Mouse (Mus musculus): Measurements from ENCODE around the gene Dock4.

Gene Dock4

GRCm38 (mm10) chr12:40568971-40569968 lies 123.5 kb downstream of the Dock4 start:
- no peak for DNase-seq (ENCODE audit: low spot score in 2 of 2)

GRCm38 (mm10) chr12:40570250-40570649 lies 124.5 kb downstream of the Dock4 start:
- no peak for DNase-seq (ENCODE audit: low spot score in 2 of 2)

GRCm38 (mm10) chr12:40574051-40574450 lies 128.3 kb downstream of the Dock4 start:
- DNase-seq (ENCODE audit: low spot score in 2 of 2): no peak

- DNase-seq (ENCODE audit: low spot score in 2 of 2): no peak
These were observed 131.0 kb downstream of the Dock4 start for GRCm38 (mm10) chr12:40576749-40577148.

- no peak for DNase-seq (ENCODE audit: low spot score in 2 of 2)
These were observed 134.6 kb downstream of the Dock4 start for GRCm38 (mm10) chr12:40580351-40580750.

- no peak for DNase-seq (ENCODE audit: low spot score in 2 of 2)
These were observed 135.3 kb downstream of the Dock4 start for GRCm38 (mm10) chr12:40581037-40581436.

GRCm38 (mm10) chr12:40582059-40582458 lies 136.3 kb downstream of the Dock4 start:
- DNase-seq (ENCODE audit: low spot score in 2 of 2): no peak

- DNase-seq (ENCODE audit: low spot score in 2 of 2): no peak
These were observed 139.0 kb downstream of the Dock4 start for GRCm38 (mm10) chr12:40584526-40585289.

GRCm38 (mm10) chr12:40585456-40586141 lies 139.8 kb downstream of the Dock4 start:
- DNase-seq (ENCODE audit: low spot score in 2 of 2): no peak

- DNase-seq (ENCODE audit: low spot score in 2 of 2): no peak
These were observed 148.4 kb downstream of the Dock4 start for GRCm38 (mm10) chr12:40594161-40594560.

- DNase-seq (ENCODE audit: low spot score in 2 of 2): no peak
These were observed 149.7 kb downstream of the Dock4 start for GRCm38 (mm10) chr12:40595440-40595839.

- DNase-seq (ENCODE audit: low spot score in 2 of 2): no peak
These were observed 150.3 kb downstream of the Dock4 start for GRCm38 (mm10) chr12:40596020-40596419.

GRCm38 (mm10) chr12:40596441-40596840 lies 150.7 kb downstream of the Dock4 start:
- no peak for DNase-seq (ENCODE audit: low spot score in 2 of 2)

- DNase-seq (ENCODE audit: low spot score in 2 of 2): no peak
These were observed 154.2 kb downstream of the Dock4 start for GRCm38 (mm10) chr12:40599952-40600351.

- DNase-seq (ENCODE audit: low spot score in 2 of 2): no peak
These were observed 159.8 kb downstream of the Dock4 start for GRCm38 (mm10) chr12:40605565-40605964.

- DNase-seq (ENCODE audit: low spot score in 2 of 2): no peak
These were observed 177.2 kb downstream of the Dock4 start for GRCm38 (mm10) chr12:40622926-40623325.

GRCm38 (mm10) chr12:40626521-40626920 lies 180.8 kb downstream of the Dock4 start:
- DNase-seq (ENCODE audit: low spot score in 2 of 2): no peak

- no peak for DNase-seq (ENCODE audit: low spot score in 2 of 2)
These were observed 187.5 kb downstream of the Dock4 start for GRCm38 (mm10) chr12:40633242-40633641.

- no peak for DNase-seq (ENCODE audit: low spot score in 2 of 2)
These were observed 188.4 kb downstream of the Dock4 start for GRCm38 (mm10) chr12:40634169-40634568.

- no peak for DNase-seq (ENCODE audit: low spot score in 2 of 2)
These were observed 190.2 kb downstream of the Dock4 start for GRCm38 (mm10) chr12:40635991-40636390.

- no peak for DNase-seq (ENCODE audit: low spot score in 2 of 2)
These were observed 191.7 kb downstream of the Dock4 start for GRCm38 (mm10) chr12:40637427-40637826.

- no peak for DNase-seq (ENCODE audit: low spot score in 2 of 2)
These were observed 200.1 kb downstream of the Dock4 start for GRCm38 (mm10) chr12:40645869-40646268.

Measured in frontal cortex, postnatal 14 days (tissue).